Mouse (Mus musculus): ENCODE data around the gene Lactbl1. TPM values are rescaled to one million over a fixed set of nuclear protein-coding genes. Genes with fewer than 3 reads are reported as not detected.

Lactbl1 gene
- polyA plus RNA-seq, 1 experiment from 2014 or later = not detected

DNA sequence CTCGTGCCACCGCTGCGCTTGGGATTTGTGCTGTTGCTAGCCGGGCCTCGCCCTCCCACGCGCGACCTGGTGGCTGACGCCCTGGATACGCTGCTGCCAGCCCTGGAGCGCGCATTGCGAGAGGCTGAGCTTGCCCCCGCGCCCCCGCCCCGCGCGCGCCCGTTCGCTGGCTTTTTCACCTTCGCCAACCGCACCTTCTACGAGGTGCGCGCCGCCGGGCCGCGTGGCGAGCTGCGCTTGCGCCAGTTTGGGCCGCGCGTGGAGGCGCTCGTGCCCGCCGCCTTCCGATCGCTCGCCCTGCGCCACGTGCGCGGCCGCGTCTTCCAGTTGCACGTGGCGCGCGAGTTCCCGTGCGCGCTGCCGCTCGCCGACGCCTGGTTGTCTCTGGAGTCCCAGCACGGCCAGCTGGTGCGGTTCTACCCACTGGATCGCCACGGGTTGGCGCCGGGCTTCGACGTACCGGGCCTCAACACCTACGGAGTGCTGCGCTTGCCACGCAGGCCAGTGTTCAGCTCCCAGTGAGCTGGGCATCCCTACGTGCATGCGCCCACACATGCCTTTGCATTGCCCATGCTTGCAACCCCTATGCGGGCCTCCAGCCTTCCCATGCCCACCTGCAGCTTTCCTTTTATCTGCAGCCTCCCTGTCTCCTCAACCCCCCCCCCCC, 15.3 kb downstream of the Lactbl1 start:
- H3K36me3 ChIP-seq = no peaks in the 10 kb centered on the region
- no peak overlapping the region for H3K9ac ChIP-seq
- 6% methylated on average over 75 of the region's 76 CpGs for WGBS (ENCODE audit: insufficient replicate concordance)
- ATAC-seq = no peak
- peaks cover 53% of the 10 kb centered on the region for H3K27me3 ChIP-seq (replicated peaks)
- no peaks in the 10 kb centered on the region for H3K9me3 ChIP-seq (replicated peaks)
- peaks cover 24% of the 10 kb centered on the region for H3K4me1 ChIP-seq
- peak overlapping the region; percentile 70 for H3K4me2 ChIP-seq
- peak overlapping the region; percentile 46 for H3K4me3 ChIP-seq
- H3K27ac ChIP-seq = no peak overlapping the region

- 36% methylated on average over 7 of the region's 7 CpGs for WGBS (ENCODE audit: insufficient replicate concordance)
- Histone ChIP-seq H3K4me1 (peaks cover 24% of the 10 kb centered on the region), H3K27ac (no peak overlapping the region), H3K4me2 (no peak overlapping the region), H3K36me3 (no peaks in the 10 kb centered on the region), H3K9me3 (replicated peaks) (no peaks in the 10 kb centered on the region), H3K27me3 (replicated peaks) (peaks cover 53% of the 10 kb centered on the region), H3K9ac (no peak overlapping the region), H3K4me3 (no peak overlapping the region)
- no peak for ATAC-seq
Observed at GRCm38 (mm10) chr4:136638230-136638750, 15.9 kb downstream of the Lactbl1 start.

GRCm38 (mm10) chr4:136638890-136639289, 16.5 kb downstream of the Lactbl1 start:
- H3K27me3 ChIP-seq (replicated peaks) = peaks cover 53% of the 10 kb centered on the region
- H3K4me3 ChIP-seq = no peak overlapping the region
- WGBS (ENCODE audit: insufficient replicate concordance) = 6% methylated on average over 10 of the region's 10 CpGs
- H3K36me3 ChIP-seq = no peaks in the 10 kb centered on the region
- no peak overlapping the region for H3K27ac ChIP-seq
- no peak for ATAC-seq
- no peak overlapping the region for H3K9ac ChIP-seq
- H3K4me1 ChIP-seq = peaks cover 24% of the 10 kb centered on the region
- H3K9me3 ChIP-seq (replicated peaks) = no peaks in the 10 kb centered on the region
- H3K4me2 ChIP-seq = 0 out of 2 replicates have a peak overlapping the region, but pooled peaks have one; percentile 12

GRCm38 (mm10) chr4:136648922-136649479, 26.6 kb downstream of the Lactbl1 start:
- Histone ChIP-seq H3K9me3 (replicated peaks) (no peaks in the 10 kb centered on the region), H3K4me1 (peaks cover 34% of the 10 kb centered on the region), H3K4me2 (peak overlapping the region; percentile 20), H3K9ac (no peak overlapping the region), H3K27me3 (replicated peaks) (peaks cover 3% of the 10 kb centered on the region; the same call in 1 of the 2 replicates), H3K27ac (no peak overlapping the region), H3K4me3 (no peak overlapping the region), H3K36me3 (no peaks in the 10 kb centered on the region)
- 0 out of 2 replicates have a peak, but pooled peaks have one; percentile 19 for ATAC-seq
- 15% methylated on average over 11 of the region's 11 CpGs for WGBS (ENCODE audit: insufficient replicate concordance)

DNA sequence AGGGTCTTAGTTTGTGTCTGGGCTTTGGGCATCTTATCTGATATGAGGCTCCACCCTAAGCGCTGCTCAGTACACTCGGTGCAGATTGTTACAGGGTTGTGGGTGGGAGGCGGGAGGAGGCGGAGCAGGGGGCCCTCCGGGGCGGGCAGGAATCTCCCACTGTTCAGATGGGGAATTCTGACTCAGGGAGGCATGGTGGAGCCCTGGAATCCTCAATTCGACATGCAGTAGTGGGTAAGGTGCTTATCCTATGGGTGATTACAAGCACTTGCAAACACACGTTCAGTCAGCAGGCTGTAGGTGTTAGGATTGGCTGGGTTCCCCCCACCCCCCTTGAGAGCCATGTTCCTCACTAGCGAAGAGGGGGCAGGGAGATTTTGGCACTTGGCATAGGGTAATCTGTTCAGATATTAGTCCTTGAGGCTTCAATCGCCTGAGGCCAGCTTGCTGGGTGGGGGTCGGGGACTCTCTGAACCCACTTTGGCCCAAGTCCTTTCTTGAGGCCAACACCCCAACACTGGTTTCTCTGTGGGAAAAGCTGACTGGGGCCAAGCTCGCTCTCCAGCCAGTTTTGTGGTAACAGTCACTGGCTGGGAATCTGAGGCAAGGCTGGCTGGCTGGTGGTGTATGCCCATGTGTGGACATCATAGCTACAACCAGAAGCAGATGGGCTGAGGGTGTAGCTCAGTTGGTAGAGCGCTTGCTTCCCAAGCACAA, 27.2 kb downstream of the Lactbl1 start:
- Histone ChIP-seq H3K4me2 (peak overlapping the region; percentile 20), H3K36me3 (no peaks in the 10 kb centered on the region), H3K4me3 (no peak overlapping the region), H3K9ac (no peak overlapping the region), H3K27me3 (replicated peaks) (peaks cover 3% of the 10 kb centered on the region; the same call in 1 of the 2 replicates), H3K27ac (no peak overlapping the region), H3K4me1 (peaks cover 35% of the 10 kb centered on the region), H3K9me3 (replicated peaks) (no peaks in the 10 kb centered on the region)
- no peak for ATAC-seq
- WGBS (ENCODE audit: insufficient replicate concordance) = 30% methylated on average over 13 of the region's 13 CpGs

GRCm38 (mm10) chr4:136650261-136650660, 27.8 kb downstream of the Lactbl1 start:
- peaks cover 3% of the 10 kb centered on the region; the same call in 1 of the 2 replicates for H3K27me3 ChIP-seq (replicated peaks)
- no peaks in the 10 kb centered on the region for H3K36me3 ChIP-seq
- WGBS (ENCODE audit: insufficient replicate concordance) = 77% methylated on average over 8 of the region's 8 CpGs
- H3K4me3 ChIP-seq = no peak overlapping the region
- no peaks in the 10 kb centered on the region for H3K9me3 ChIP-seq (replicated peaks)
- no peak overlapping the region for H3K4me2 ChIP-seq
- H3K9ac ChIP-seq = no peak overlapping the region
- ATAC-seq = no peak
- H3K27ac ChIP-seq = no peak overlapping the region
- H3K4me1 ChIP-seq = peaks cover 35% of the 10 kb centered on the region

GRCm38 (mm10) chr4:136651357-136651811, 29.0 kb downstream of the Lactbl1 start:
- H3K36me3 ChIP-seq = no peaks in the 10 kb centered on the region
- peaks cover 3% of the 10 kb centered on the region; the same call in 1 of the 2 replicates for H3K27me3 ChIP-seq (replicated peaks)
- no peak overlapping the region for H3K4me2 ChIP-seq
- no peak overlapping the region for H3K9ac ChIP-seq
- H3K4me1 ChIP-seq = peaks cover 35% of the 10 kb centered on the region
- ATAC-seq = no peak
- no peak overlapping the region; the same call in 1 of the 2 replicates for H3K27ac ChIP-seq
- H3K9me3 ChIP-seq (replicated peaks) = no peaks in the 10 kb centered on the region
- 60% methylated on average over 3 of the region's 3 CpGs for WGBS (ENCODE audit: insufficient replicate concordance)
- H3K4me3 ChIP-seq = no peak overlapping the region

DNA sequence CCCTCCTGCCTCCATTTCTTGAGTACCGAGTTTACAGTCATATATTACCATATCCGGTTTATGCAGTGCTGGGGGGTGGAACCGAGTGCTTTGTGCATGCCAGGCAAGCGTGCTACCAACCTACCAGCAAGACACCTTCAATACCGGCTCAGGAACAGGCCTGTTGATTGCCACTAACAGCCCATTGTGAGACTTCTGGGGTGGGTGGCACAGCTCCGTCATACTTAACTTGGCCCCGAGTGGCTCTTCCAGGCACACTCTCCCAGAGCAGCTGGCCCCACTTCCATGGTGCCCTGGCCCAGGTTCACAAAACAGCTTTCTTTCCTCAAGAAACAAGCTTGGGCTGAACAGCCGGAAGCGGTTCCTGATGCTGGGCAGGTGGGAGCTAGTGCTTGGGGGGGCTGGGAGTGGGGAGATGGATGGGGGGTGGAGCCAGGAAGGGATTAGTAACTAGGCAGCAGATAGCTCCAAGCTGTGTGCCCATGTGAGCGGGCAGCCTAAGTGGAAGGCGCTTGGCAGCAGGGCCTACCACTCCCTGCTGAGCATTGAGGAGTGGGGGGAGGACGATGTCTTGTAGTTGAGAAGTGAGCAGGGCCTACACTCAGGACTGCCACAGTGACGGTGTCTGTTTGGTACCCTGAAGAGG, 29.6 kb downstream of the Lactbl1 start:
- Histone ChIP-seq H3K4me1 (peaks cover 38% of the 10 kb centered on the region), H3K4me3 (no peak overlapping the region), H3K4me2 (no peak overlapping the region), H3K9ac (no peak overlapping the region), H3K9me3 (replicated peaks) (no peaks in the 10 kb centered on the region), H3K27ac (peak overlapping the region; percentile 63), H3K27me3 (replicated peaks) (peaks cover 3% of the 10 kb centered on the region; the same call in 1 of the 2 replicates), H3K36me3 (no peaks in the 10 kb centered on the region)
- ATAC-seq = no peak
- 60% methylated on average over 13 of the region's 13 CpGs for whole genome bisulfite sequencing (ENCODE audit: insufficient replicate concordance)

DNA sequence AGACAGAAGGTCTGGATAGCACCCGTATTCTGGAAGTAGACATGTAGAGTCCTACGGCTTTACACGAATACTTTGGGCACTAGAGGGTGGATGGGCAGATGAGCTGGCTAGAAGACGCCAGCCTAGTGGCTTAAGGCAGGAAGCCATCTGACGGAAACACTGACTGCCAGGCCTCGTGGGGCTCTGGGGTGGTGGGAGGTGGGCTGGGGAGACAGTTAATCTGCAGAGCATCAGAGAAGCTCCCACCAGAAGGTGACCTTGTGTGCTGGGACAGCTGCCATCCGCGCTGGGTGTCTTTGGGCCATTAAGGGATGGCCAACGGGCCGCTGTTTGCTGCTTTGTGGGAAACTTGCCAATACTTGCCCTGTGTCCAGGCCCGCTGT, 30.1 kb downstream of the Lactbl1 start:
- H3K9me3 ChIP-seq (replicated peaks) = no peaks in the 10 kb centered on the region
- H3K4me1 ChIP-seq = peaks cover 43% of the 10 kb centered on the region
- no peak overlapping the region for H3K9ac ChIP-seq
- 30% methylated on average over 11 of the region's 11 CpGs for WGBS (ENCODE audit: insufficient replicate concordance)
- H3K27ac ChIP-seq = peak overlapping the region; percentile 63
- H3K36me3 ChIP-seq = no peaks in the 10 kb centered on the region
- peak overlapping the region; percentile 10; the same call in 1 of the 2 replicates for H3K4me2 ChIP-seq
- ATAC-seq = no peak
- H3K4me3 ChIP-seq = no peak overlapping the region
- H3K27me3 ChIP-seq (replicated peaks) = peaks cover 3% of the 10 kb centered on the region; the same call in 1 of the 2 replicates

DNA sequence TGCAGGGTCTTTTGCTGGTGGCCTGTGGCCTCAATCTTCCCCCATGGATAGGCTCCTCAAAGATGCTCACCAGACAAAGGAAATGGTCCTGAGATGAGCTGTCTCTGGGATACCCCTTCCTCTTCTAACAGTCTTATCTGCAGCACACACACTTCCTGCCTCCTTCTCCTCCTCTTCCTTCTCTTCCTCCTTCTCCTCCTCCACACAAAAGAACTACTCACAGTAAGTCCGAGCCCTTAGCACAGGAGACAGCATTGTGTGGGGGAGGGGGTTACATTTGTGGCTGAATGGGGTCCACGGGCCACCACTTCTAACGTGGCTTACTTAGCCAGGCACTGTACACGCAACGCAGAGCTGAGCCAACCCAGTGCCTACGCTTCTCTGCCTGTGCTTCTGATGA, 30.6 kb downstream of the Lactbl1 start:
- H3K4me3 ChIP-seq = no peak overlapping the region
- WGBS (ENCODE audit: insufficient replicate concordance) = 27% methylated on average over 6 of the region's 6 CpGs
- H3K4me2 ChIP-seq = peak overlapping the region; percentile 10
- H3K9ac ChIP-seq = no peak overlapping the region
- H3K27ac ChIP-seq = peak overlapping the region; percentile 63
- no peaks in the 10 kb centered on the region for H3K9me3 ChIP-seq (replicated peaks)
- no peaks in the 10 kb centered on the region for H3K36me3 ChIP-seq
- H3K27me3 ChIP-seq (replicated peaks) = peaks cover 2% of the 10 kb centered on the region; the same call in 1 of the 2 replicates
- peaks cover 48% of the 10 kb centered on the region for H3K4me1 ChIP-seq
- ATAC-seq = peak; percentile 8; the same call in 1 of the 2 replicates

DNA sequence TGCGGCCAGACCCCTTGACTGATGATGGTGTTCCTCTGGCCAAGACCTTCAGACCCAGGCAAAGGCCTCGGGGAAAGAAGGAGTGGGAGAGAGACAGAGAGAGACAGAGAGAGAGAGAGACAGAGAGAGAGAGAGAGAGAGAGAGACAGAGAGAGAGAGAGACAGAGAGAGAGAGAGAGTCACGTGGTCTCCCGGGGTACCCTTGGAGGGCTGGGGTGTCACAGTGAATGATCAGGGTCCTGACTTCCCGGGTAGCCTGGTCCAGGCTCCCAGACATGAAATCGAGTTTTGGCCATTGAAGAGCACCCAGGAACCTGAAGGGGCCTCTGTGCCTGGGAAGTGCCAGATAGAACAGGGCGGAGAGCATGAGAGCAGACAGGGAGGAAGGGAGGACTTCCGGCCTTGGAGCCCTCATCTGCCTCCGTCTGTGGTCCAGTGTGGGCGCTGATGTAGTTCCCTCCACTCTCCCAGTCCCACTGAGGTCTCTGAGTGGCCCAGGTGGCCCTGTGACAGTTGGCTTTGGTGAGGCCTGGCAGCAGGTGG, 31.3 kb downstream of the Lactbl1 start:
- Histone ChIP-seq H3K4me2 (peak overlapping the region; percentile 10; the same call in 1 of the 2 replicates), H3K9me3 (replicated peaks) (no peaks in the 10 kb centered on the region), H3K4me3 (no peak overlapping the region), H3K27me3 (replicated peaks) (no peaks in the 10 kb centered on the region), H3K27ac (peak overlapping the region; percentile 39; the same call in 1 of the 2 replicates), H3K9ac (no peak overlapping the region; the same call in 1 of the 2 replicates), H3K4me1 (peaks cover 48% of the 10 kb centered on the region), H3K36me3 (no peaks in the 10 kb centered on the region)
- 31% methylated on average over 10 of the region's 10 CpGs for WGBS (ENCODE audit: insufficient replicate concordance)
- ATAC-seq = no peak

Measured in liver, embryonic 12.5 days (tissue).